Mouse (Mus musculus): Measurements from ENCODE around the gene Csf2rb. TPM values are rescaled to one million over a fixed set of nuclear protein-coding genes. Genes with fewer than 3 reads are reported as not detected.

Csf2rb gene
- polyA plus RNA-seq, 1 experiment from 2014 or later: 3.0 TPM

DNA sequence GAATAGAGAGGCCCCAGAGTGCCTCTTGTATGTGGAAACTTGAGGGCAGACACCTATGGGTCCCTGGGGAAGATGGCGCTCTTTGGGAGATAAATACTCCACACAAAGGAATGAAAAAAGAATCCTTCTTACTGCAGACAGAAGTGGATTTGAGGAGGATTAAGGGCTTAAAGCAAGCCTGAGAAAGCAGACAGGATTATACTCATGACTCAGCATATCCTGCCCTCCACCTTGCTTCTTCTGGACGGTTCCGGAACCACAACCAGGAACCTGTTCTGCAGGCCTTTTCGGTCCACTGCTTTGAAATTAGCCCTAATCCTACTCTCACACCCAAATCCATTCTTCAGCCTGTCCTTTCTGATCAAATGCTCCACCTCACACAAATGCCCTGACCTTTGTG lies 56.6 kb downstream of the Csf2rb start:
- Histone ChIP-seq H3K9me3 (ENCODE audit: control insufficient read depth, low read length) (0 out of 2 replicates have a peak, but pooled peaks cover 3% of the 10 kb centered on the region), H3K27ac (ENCODE audit: low read length) (no peak overlapping the region), H3K4me1 (replicated peaks; ENCODE audit: control insufficient read depth, insufficient read depth, low read length) (peaks cover 11% of the 10 kb centered on the region), H3K36me3 (ENCODE audit: control insufficient read depth, insufficient read depth, low read length) (no peaks in the 10 kb centered on the region), H3K27me3 (ENCODE audit: control insufficient read depth, insufficient read depth, low read depth, low read length) (no peaks in the 10 kb centered on the region), H3K9ac (ENCODE audit: low read length) (no peak overlapping the region), H3K4me2 (ENCODE audit: low read depth, low read length) (no peak overlapping the region), H3K4me3 (ENCODE audit: low read length) (no peak overlapping the region)
- WGBS: 88% methylated on average over 4 of the region's 4 CpGs
- ATAC-seq (ENCODE audit: low read depth): no peak

DNA sequence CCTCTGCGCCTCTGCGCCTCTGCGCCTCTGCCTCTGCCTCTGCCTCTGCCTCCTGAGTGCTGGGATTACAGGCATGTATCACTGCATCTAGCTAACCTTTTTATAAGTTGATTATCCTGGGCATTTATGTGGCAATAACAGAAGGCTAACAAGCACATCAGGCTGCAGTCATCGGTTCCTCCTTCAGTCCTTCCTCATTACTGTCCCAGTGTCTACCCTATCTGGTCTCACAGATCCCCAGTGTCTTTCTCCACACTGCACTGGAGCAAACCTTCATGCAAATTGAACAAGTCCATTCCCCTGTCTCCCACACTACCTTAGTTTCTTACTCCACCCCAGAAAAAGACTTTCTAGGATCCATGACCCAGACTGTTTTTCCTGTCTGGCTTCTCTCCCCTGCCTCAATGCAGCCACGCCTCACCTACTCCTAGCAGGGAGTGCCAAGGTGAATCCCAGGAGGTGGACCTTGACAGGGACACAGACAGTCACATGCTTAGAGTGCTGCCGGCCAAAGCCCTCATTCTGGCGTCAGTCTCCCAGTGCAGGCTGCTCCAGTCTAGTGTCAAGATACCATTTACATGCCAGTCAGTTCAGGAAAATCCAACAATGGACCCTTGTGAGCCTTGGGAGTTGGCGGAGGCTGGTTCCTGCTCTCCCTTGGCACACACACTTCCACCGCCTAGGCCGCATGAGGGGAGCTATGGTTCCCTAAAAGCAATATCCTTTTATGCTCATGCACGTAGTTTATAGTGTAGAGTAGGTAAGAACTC lies 58.1 kb downstream of the Csf2rb start:
- no peak overlapping the region for H3K4me3 ChIP-seq (ENCODE audit: low read length)
- no peak overlapping the region for H3K4me2 ChIP-seq (ENCODE audit: low read depth, low read length)
- H3K9me3 ChIP-seq (ENCODE audit: control insufficient read depth, low read length): 0 out of 2 replicates have a peak, but pooled peaks cover 3% of the 10 kb centered on the region
- peak overlapping the region; percentile 71 for H3K27ac ChIP-seq (ENCODE audit: low read length)
- no peaks in the 10 kb centered on the region for H3K27me3 ChIP-seq (ENCODE audit: control insufficient read depth, insufficient read depth, low read depth, low read length)
- peak; percentile 53 for ATAC-seq (ENCODE audit: low read depth)
- H3K36me3 ChIP-seq (ENCODE audit: control insufficient read depth, insufficient read depth, low read length): no peaks in the 10 kb centered on the region
- WGBS: 70% methylated on average over 11 of the region's 11 CpGs
- no peak overlapping the region for H3K9ac ChIP-seq (ENCODE audit: low read length)
- peaks cover 11% of the 10 kb centered on the region for H3K4me1 ChIP-seq (replicated peaks; ENCODE audit: control insufficient read depth, insufficient read depth, low read length)

DNA sequence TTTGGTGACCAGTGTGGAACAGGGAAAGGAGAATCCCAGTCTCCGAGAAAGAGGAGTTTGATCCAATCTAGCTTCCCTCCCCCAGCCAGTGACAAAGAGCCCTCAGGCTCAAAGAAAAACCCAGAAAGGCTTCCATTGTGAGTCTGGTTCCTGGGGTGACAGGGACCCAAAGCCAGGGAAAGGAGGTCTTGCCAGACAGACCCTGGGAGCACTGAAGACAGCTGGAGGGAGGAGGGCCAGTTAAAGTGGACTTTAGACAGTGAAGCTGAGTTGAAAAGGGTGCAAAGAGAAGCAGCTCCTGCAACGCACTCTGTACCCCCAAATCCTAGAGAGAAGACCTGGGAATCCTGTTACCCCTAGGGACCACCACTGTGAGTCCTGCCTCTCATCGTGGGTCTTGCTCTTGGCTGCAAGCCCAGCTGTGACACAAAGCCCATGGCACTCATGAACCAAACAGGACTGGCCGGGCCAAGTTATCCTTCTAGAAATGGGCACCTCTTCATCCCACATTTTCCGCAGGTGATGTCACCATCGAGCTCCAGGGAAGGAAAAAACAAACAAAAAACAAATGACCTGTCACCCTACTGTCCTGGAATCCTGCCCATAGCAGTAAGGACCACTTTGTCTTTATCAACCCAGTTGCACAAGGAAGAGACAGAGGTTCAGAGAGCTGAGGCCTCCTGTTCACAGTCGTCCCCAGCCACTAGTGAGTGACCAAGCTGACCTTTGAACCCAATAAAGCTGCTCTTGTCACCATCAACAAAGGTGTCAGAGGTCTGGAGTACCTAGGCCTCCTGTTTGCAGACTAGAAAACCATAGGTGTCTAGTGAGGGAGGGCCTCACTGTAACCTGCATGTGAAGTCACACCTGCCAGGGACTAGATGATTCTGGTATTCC lies 58.9 kb downstream of the Csf2rb start:
- no peak for ATAC-seq (ENCODE audit: low read depth)
- H3K4me3 ChIP-seq (ENCODE audit: low read length): no peak overlapping the region
- H3K27ac ChIP-seq (ENCODE audit: low read length): peak overlapping the region; percentile 71
- H3K9me3 ChIP-seq (ENCODE audit: control insufficient read depth, low read length): no peaks in the 10 kb centered on the region
- 50% methylated on average over 7 of the region's 7 CpGs for WGBS
- H3K36me3 ChIP-seq (ENCODE audit: control insufficient read depth, insufficient read depth, low read length): no peaks in the 10 kb centered on the region
- no peak overlapping the region for H3K4me2 ChIP-seq (ENCODE audit: low read depth, low read length)
- H3K27me3 ChIP-seq (ENCODE audit: control insufficient read depth, insufficient read depth, low read depth, low read length): no peaks in the 10 kb centered on the region
- peaks cover 11% of the 10 kb centered on the region for H3K4me1 ChIP-seq (replicated peaks; ENCODE audit: control insufficient read depth, insufficient read depth, low read length)
- H3K9ac ChIP-seq (ENCODE audit: low read length): no peak overlapping the region

DNA sequence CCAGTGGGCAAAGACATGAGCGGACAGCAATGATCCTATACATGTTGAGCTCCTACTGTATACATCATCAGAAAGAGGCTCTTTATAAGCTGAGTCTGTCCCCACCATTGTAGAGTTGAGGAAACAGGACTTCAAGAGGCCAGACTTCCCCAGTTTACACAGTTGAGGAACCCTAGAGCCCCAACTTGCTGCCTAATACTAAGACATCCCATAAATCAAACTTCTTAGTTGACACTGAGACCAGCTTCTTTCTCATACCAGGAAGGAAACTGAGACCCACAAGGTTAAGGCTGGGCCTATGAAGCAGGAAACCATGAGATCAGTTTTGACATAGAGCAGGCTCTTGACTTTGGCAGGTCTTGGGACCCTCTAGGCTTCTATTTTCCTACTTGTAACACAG lies 60.0 kb downstream of the Csf2rb start:
- Histone ChIP-seq H3K4me3 (ENCODE audit: low read length) (no peak overlapping the region), H3K4me2 (ENCODE audit: low read depth, low read length) (no peak overlapping the region), H3K4me1 (replicated peaks; ENCODE audit: control insufficient read depth, insufficient read depth, low read length) (peaks cover 11% of the 10 kb centered on the region), H3K36me3 (ENCODE audit: control insufficient read depth, insufficient read depth, low read length) (no peaks in the 10 kb centered on the region), H3K9ac (ENCODE audit: low read length) (no peak overlapping the region), H3K27me3 (ENCODE audit: control insufficient read depth, insufficient read depth, low read depth, low read length) (no peaks in the 10 kb centered on the region), H3K9me3 (ENCODE audit: control insufficient read depth, low read length) (no peaks in the 10 kb centered on the region), H3K27ac (ENCODE audit: low read length) (no peak overlapping the region)
- ATAC-seq (ENCODE audit: low read depth): no peak
- WGBS: 89% methylated on average over 1 of the region's 1 CpGs

DNA sequence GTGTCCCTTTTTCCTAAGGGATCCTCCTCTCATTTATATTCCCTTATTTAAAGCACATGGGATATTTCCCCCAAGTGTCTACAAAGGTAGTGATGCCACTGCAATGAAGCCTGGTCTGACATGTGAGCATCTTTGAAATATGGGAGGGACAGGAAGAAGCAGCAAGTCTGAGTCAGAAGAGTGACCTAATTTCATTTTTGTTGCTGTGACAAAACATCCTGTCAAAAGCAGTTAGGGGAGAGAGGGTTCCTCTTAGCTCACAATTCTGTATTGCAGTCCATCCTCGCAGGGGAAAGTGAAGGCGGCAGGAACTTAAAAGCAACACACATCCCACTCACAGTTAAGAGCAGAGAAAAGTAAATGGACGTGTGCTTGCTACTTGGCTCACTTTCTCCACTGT lies 65.3 kb downstream of the Csf2rb start:
- H3K4me3 ChIP-seq (ENCODE audit: low read length): no peak overlapping the region
- ATAC-seq (ENCODE audit: low read depth): no peak
- H3K4me1 ChIP-seq (replicated peaks; ENCODE audit: control insufficient read depth, insufficient read depth, low read length): no peaks in the 10 kb centered on the region
- no peak overlapping the region for H3K27ac ChIP-seq (ENCODE audit: low read length)
- no peak overlapping the region for H3K9ac ChIP-seq (ENCODE audit: low read length)
- H3K27me3 ChIP-seq (ENCODE audit: control insufficient read depth, insufficient read depth, low read depth, low read length): no peaks in the 10 kb centered on the region
- no peaks in the 10 kb centered on the region for H3K36me3 ChIP-seq (ENCODE audit: control insufficient read depth, insufficient read depth, low read length)
- no peaks in the 10 kb centered on the region for H3K9me3 ChIP-seq (ENCODE audit: control insufficient read depth, low read length)
- WGBS: 76% methylated on average over 3 of the region's 3 CpGs
- no peak overlapping the region for H3K4me2 ChIP-seq (ENCODE audit: low read depth, low read length)

GRCm38 (mm10) chr15:78395478-78395962 lies 70.0 kb downstream of the Csf2rb start, which contains the start of gene Tex33:
Gene Tex33, minus strand, starts transcription at chr15:78395912.
- Histone ChIP-seq H3K4me3 (ENCODE audit: low read length) (no peak within 1 kb of the TSS), H3K4me1 (replicated peaks; ENCODE audit: control insufficient read depth, insufficient read depth, low read length) (no peaks in the 10 kb centered on the region), H3K9ac (ENCODE audit: low read length) (no peak within 1 kb of the TSS), H3K27ac (ENCODE audit: low read length) (no peak within 1 kb of the TSS), H3K36me3 (ENCODE audit: control insufficient read depth, insufficient read depth, low read length) (0 out of 2 replicates have a peak, but pooled peaks cover 2% of the 10 kb centered on the region), H3K4me2 (ENCODE audit: low read depth, low read length) (no peak within 1 kb of the TSS), H3K27me3 (ENCODE audit: control insufficient read depth, insufficient read depth, low read depth, low read length) (no peaks in the 10 kb centered on the region), H3K9me3 (ENCODE audit: control insufficient read depth, low read length) (no peaks in the 10 kb centered on the region)
- peak; percentile 45 for ATAC-seq (ENCODE audit: low read depth)
- 64% methylated on average over 8 of the region's 8 CpGs for WGBS

DNA sequence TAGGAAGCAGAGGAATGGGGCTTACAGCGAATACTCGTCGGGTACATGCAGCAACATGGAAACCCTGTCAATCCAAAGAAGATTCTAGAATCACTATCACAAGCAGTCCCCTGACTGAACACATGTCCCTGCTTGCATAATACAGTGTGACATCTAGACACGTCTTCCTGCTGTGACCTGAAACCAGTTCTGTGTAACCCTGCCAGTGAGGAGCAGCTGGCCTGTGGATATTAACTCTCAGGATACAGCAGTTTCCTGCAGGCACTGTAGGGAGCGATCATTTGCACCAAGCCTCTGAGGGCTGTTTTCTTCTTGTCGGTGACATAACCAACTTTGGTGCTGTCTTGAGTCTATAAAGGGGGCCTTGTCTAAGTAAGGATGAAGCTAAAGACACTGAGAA lies 75.8 kb downstream of the Csf2rb start:
- Histone ChIP-seq H3K4me3 (ENCODE audit: low read length) (no peak overlapping the region), H3K4me1 (replicated peaks; ENCODE audit: control insufficient read depth, insufficient read depth, low read length) (peaks cover 41% of the 10 kb centered on the region), H3K27ac (ENCODE audit: low read length) (peak overlapping the region; percentile 100), H3K27me3 (ENCODE audit: control insufficient read depth, insufficient read depth, low read depth, low read length) (no peaks in the 10 kb centered on the region), H3K36me3 (ENCODE audit: control insufficient read depth, insufficient read depth, low read length) (0 out of 2 replicates have a peak, but pooled peaks cover 2% of the 10 kb centered on the region), H3K9me3 (ENCODE audit: control insufficient read depth, low read length) (no peaks in the 10 kb centered on the region), H3K4me2 (ENCODE audit: low read depth, low read length) (peak overlapping the region; percentile 69; the same call in 1 of the 2 replicates), H3K9ac (ENCODE audit: low read length) (peak overlapping the region; percentile 58)
- ATAC-seq (ENCODE audit: low read depth): no peak
- WGBS: 61% methylated on average over 6 of the region's 6 CpGs

GRCm38 (mm10) chr15:78401921-78402320 lies 76.4 kb downstream of the Csf2rb start:
- H3K4me3 ChIP-seq (ENCODE audit: low read length): 0 out of 2 replicates have a peak overlapping the region, but pooled peaks have one; percentile 3
- H3K27ac ChIP-seq (ENCODE audit: low read length): peak overlapping the region; percentile 100
- H3K9ac ChIP-seq (ENCODE audit: low read length): peak overlapping the region; percentile 58
- H3K9me3 ChIP-seq (ENCODE audit: control insufficient read depth, low read length): no peaks in the 10 kb centered on the region
- H3K27me3 ChIP-seq (ENCODE audit: control insufficient read depth, insufficient read depth, low read depth, low read length): no peaks in the 10 kb centered on the region
- H3K36me3 ChIP-seq (ENCODE audit: control insufficient read depth, insufficient read depth, low read length): 0 out of 2 replicates have a peak, but pooled peaks cover 2% of the 10 kb centered on the region
- ATAC-seq (ENCODE audit: low read depth): 0 out of 2 replicates have a peak, but pooled peaks have one; percentile 4
- 22% methylated on average over 4 of the region's 4 CpGs for WGBS
- H3K4me1 ChIP-seq (replicated peaks; ENCODE audit: control insufficient read depth, insufficient read depth, low read length): peaks cover 41% of the 10 kb centered on the region
- H3K4me2 ChIP-seq (ENCODE audit: low read depth, low read length): peak overlapping the region; percentile 69

DNA sequence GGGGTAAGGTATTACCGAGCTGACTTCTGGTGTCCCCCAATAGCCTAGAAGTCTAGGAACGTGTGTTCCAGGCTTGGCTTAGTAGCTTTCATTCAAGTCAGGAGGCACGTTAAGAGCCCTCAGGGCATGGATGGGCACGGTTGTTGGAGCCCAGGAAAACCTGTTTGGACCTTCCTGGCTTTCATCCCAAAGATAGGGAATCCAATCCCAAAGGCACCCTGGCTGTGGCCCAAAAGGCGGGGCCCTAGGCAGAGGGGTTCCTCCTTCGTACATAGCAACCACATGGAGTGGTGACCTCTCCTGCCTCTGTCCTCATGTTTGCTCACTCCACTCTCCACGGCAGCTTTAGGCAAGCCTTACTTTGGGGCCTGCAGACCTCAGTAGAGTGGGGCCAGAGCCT lies 76.9 kb downstream of the Csf2rb start:
- H3K9ac ChIP-seq (ENCODE audit: low read length): peak overlapping the region; percentile 58
- 0 out of 2 replicates have a peak overlapping the region, but pooled peaks have one; percentile 3 for H3K4me3 ChIP-seq (ENCODE audit: low read length)
- H3K4me1 ChIP-seq (replicated peaks; ENCODE audit: control insufficient read depth, insufficient read depth, low read length): peaks cover 41% of the 10 kb centered on the region
- 0 out of 2 replicates have a peak, but pooled peaks cover 2% of the 10 kb centered on the region for H3K36me3 ChIP-seq (ENCODE audit: control insufficient read depth, insufficient read depth, low read length)
- WGBS: 40% methylated on average over 7 of the region's 7 CpGs
- H3K27ac ChIP-seq (ENCODE audit: low read length): peak overlapping the region; percentile 100
- no peaks in the 10 kb centered on the region for H3K9me3 ChIP-seq (ENCODE audit: control insufficient read depth, low read length)
- ATAC-seq (ENCODE audit: low read depth): peak; percentile 42
- H3K27me3 ChIP-seq (ENCODE audit: control insufficient read depth, insufficient read depth, low read depth, low read length): no peaks in the 10 kb centered on the region
- H3K4me2 ChIP-seq (ENCODE audit: low read depth, low read length): peak overlapping the region; percentile 69

All from lung, embryonic 16.5 days (tissue).